Mouse (Mus musculus): ENCODE measurements at regions not wholly inside any gene's neighbourhood (a gene's known extent, or its start where the extent isn't known, plus 50 kb on each side); places are given as distances from the start of the nearest gene placed in this dataset.

DNA sequence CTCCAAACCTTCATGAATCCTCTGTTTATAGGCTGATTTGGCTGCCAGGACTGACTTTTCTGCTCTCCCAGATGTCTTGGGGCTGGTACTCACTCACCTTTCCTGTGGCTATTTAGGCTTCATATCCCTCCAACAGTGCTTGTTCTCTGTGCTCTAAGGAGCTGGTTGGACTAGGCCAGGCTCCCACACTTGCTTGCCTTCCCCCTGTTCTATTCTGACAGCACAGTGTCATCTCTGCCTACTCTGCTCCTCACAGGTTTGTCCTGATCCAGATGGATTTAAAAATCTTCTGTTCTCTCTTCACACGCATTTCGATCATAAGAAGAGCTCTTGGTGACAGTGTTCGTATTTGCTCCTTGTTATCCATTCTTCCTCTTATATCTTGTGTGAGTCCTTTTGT is 134.7 kb upstream of the N4bp1 start:
- DNase-seq (ENCODE audit: low read depth), result no peak

DNA sequence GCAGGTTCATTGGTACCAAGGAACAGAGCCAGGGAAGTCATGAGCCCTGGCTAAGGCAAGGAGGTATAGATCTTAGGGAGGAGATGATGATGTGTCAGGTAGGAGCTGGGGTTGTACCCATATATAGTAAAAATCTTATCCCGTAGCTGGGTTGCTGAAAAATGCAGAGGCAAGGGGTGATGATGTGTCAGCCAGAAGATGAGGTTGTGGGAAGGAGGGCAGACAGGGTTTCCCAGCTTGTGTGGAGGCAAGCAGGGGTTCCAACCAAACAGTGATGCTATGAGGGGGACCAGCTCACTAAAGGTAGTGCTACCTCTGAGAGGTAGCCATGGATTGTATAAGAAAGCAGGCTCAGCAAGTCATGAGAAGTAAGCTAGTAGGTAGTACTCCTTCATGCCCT is 90.5 kb upstream of the N4bp1 start:
- no peak for DNase-seq (ENCODE audit: low read depth)

DNA sequence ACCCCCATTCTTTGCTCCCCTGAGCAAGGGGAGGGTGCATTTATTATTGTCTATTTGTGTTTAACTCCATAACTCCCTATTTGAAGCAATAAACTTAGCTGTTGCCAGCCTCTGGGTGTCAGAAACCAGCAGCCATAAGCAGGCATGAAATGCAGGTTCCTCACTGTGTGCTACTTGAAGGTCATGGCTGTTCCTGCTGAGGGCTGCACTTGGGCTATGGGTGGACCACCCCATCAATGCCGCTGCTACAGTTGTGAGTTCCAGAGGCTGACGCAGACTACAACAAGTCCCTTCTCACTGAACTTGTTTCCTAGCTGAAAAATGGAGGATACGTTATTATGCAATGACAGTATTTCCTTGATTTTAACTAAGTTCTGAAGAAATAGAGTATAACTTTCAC is 86.7 kb upstream of the N4bp1 start:
- DNase-seq (ENCODE audit: low read depth), result no peak

DNA sequence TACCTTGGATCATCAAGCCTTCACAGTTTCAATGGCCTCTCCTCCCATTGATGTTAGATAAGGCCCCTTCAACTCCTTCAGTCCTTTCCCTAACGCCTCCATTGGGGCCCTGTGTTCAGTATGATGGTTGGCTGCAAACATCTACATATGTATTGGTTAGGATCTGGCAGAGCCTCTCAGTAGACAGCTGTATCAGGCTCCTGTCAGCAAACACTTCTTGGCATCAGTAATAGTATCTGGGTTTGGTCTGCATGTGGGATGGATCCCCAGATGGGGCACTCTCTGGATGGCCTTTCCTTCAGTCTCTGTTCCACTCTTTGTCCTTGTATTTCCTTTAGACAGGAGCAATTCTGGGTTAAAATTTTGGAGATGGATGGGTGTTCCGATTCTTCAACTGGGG is 84.0 kb upstream of the N4bp1 start:
- no peak for DNase-seq (ENCODE audit: low read depth)

DNA sequence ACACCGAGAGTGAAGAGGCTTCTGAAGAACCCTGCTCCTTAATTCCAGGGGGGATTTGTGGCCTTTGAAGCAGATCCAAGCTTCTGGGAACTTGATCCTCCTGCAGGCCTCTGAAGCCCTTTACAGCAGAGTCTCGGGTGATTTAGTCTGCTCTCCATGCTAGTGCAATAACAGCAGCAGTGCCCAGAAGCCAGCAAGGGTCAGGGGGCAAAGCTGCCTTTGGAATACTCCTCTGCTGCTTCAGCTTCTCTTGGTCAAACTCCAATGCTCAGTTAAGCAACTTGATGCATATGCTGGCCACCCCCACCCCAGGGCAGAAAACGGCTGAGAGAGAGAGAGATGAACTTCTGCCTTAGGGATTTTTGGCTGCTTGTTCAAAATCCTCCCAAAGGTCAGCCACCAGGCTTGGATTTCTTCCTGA is 82.8 kb upstream of the N4bp1 start:
- DNase-seq (ENCODE audit: low read depth), result no peak

DNA sequence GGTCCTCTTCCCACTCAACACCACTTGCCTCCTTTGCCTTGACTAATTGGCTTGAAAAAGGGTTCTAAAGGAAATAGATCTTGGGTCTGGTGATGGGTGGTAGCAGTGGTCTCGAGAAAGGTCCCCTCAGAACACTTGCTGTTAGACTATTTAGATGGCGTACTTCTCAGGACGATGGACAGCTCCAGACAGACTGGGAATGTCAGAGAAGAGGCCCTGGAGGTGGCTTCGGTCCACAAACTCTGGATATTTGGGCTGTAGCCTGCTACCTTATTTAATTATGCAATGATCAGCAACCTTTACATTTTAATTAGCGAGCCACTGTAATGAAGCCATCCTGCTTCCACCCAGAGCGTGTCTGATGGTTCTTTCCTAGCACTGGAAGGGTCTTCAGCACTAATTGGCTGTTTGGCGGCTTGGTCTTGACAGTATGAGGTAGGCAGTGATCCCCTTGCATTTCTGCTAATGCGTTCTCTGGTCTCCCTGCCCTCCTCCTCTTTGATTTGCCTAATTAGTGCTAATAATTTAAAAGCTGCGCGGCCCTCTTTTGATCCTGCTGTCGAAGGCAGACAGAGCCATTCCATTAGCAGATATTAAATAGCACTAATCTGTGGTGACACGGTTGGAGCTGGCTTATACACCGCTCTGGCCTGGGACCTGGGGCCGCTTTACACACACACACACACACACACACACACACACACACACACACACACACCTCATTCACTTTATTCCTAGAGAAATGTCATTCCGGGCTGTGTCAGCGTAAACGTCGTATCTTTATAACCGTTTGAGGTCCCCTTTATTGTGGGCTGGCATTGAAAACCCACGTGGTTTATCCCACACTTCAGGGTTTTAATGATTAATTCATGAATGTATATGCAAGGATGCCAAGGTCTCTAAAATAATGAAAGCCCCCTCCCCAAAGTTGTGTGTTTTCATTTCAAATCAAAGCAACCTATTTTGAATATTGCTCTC is 76.4 kb upstream of the N4bp1 start:
- DNase-seq (ENCODE audit: low read depth), result no peak
